Mouse (Mus musculus): ENCODE results near the gene Polr2a.
A peak's percentile ranks its signal among the peaks of the same experiment; 100 is the strongest.

Gene Polr2a

GRCm38 (mm10) chr11:69784793-69785272 lies 26.4 kb upstream of the Polr2a start:
- DNase-seq (ENCODE audit: low spot score in 2 of 2): no peak

- DNase-seq (ENCODE audit: low spot score in 2 of 2): no peak
These were observed 23.4 kb upstream of the Polr2a start for GRCm38 (mm10) chr11:69781828-69782227.

- no peak for DNase-seq (ENCODE audit: low spot score in 2 of 2)
These were observed 20.5 kb upstream of the Polr2a start for GRCm38 (mm10) chr11:69778985-69779384.

- no peak for DNase-seq (ENCODE audit: low spot score in 2 of 2)
These were observed 20.0 kb upstream of the Polr2a start for GRCm38 (mm10) chr11:69778258-69778982.

- DNase-seq (ENCODE audit: low spot score in 2 of 2): no peak
These were observed 19.2 kb upstream of the Polr2a start for GRCm38 (mm10) chr11:69777504-69778257.

- no peak for DNase-seq (ENCODE audit: low spot score in 2 of 2)
These were observed 18.1 kb upstream of the Polr2a start for GRCm38 (mm10) chr11:69776488-69776887.

- DNase-seq (ENCODE audit: low spot score in 2 of 2): no peak
These were observed 17.3 kb upstream of the Polr2a start for GRCm38 (mm10) chr11:69775716-69776115.

GRCm38 (mm10) chr11:69774961-69775360 lies 16.5 kb upstream of the Polr2a start:
- DNase-seq (ENCODE audit: low spot score in 2 of 2): no peak

GRCm38 (mm10) chr11:69767625-69767909 lies 9.1 kb upstream of the Polr2a start:
- DNase-seq (ENCODE audit: low spot score in 2 of 2): no peak

- no peak for DNase-seq (ENCODE audit: low spot score in 2 of 2)
These were observed 8.6 kb upstream of the Polr2a start for GRCm38 (mm10) chr11:69766872-69767624.

GRCm38 (mm10) chr11:69766126-69766609 lies 7.7 kb upstream of the Polr2a start:
- DNase-seq (ENCODE audit: low spot score in 2 of 2): peak; percentile 51 to 63

GRCm38 (mm10) chr11:69765221-69766125 lies 7.0 kb upstream of the Polr2a start, which contains the start of gene Zbtb4:
TSS of gene Zbtb4 (plus strand) at chr11:69765912.
- peak in 1 of 2 experiments; percentile 34 for DNase-seq (ENCODE audit: low spot score in 2 of 2)

GRCm38 (mm10) chr11:69763551-69763950 lies 5.1 kb upstream of the Polr2a start:
- no peak for DNase-seq (ENCODE audit: low spot score in 2 of 2)

- no peak for DNase-seq (ENCODE audit: low spot score in 2 of 2)
These were observed 3.4 kb upstream of the Polr2a start, which contains the start of gene Slc35g3 for GRCm38 (mm10) chr11:69761868-69762267. TSS of gene Slc35g3 (minus strand) at chr11:69761968.

- DNase-seq (ENCODE audit: low spot score in 2 of 2): no peak
These were observed 2.4 kb upstream of the Polr2a start for GRCm38 (mm10) chr11:69760901-69761200.

- DNase-seq (ENCODE audit: low spot score in 2 of 2): no peak
These were observed 1.9 kb upstream of the Polr2a start for GRCm38 (mm10) chr11:69760160-69760900.

GRCm38 (mm10) chr11:69758971-69759721 lies 709 bp upstream of the Polr2a start:
- peak; percentile 70 to 74 for DNase-seq (ENCODE audit: low spot score in 2 of 2)

GRCm38 (mm10) chr11:69758090-69758456 lies 364 bp downstream of the Polr2a start:
- peak; percentile 94 to 95 for DNase-seq (ENCODE audit: low spot score in 2 of 2)

GRCm38 (mm10) chr11:69757303-69758089 lies 941 bp downstream of the Polr2a start:
- DNase-seq (ENCODE audit: low spot score in 2 of 2): no peak

Data from spleen, postnatal 14 days (tissue).